Mouse (Mus musculus) spleen, adult 2 months (tissue): ENCODE data around the gene Gtpbp4. TPM values are rescaled to one million over a fixed set of nuclear protein-coding genes. Genes with fewer than 3 reads are reported as not detected.

Experiments
- DNase-seq, 2 experiments: peaks; one replicate each; pipeline versions ENCODE4 v3.0.0 to v3.0.0-alpha.2; 2012 to 2021; ENCODE audit warnings: low spot score in 2 of 2, low read depth in 1 of 2
- H3K27ac ChIP-seq: fragments of 200-500 bp; 2 replicates; pipeline ENCODE4 v1.5.1; 2012; ENCODE audit warnings: low read length, inconsistent platforms; ENCODE audit not compliant: insufficient read depth
- H3K27me3 ChIP-seq: fragments of 200-500 bp; 2 replicates; pipeline ENCODE4 v1.6.1; 2012; ENCODE audit warnings: mild to moderate bottlenecking, moderate library complexity, low read length, inconsistent platforms; ENCODE audit not compliant: control insufficient read depth, insufficient read depth
- H3K36me3 ChIP-seq: fragments of 200-500 bp; 2 replicates; pipeline ENCODE4 v1.6.1; 2012; ENCODE audit warnings: mild to moderate bottlenecking, low read length, inconsistent platforms; ENCODE audit not compliant: control insufficient read depth, insufficient read depth
- H3K4me1 ChIP-seq: fragments of 200-500 bp; 2 replicates; pipeline ENCODE4 v1.6.1; 2011; ENCODE audit warnings: inconsistent platforms; ENCODE audit not compliant: control insufficient read depth, insufficient read depth, insufficient read length
- H3K4me3 ChIP-seq: fragments of 200-500 bp; 2 replicates; pipeline ENCODE4 v1.5.1; 2011; ENCODE audit warnings: mild to moderate bottlenecking, inconsistent platforms; ENCODE audit not compliant: insufficient read depth, insufficient read length; ENCODE audit errors: extremely low read depth
- CTCF ChIP-seq: fragments of 200-500 bp; IDR thresholded peaks from 2 replicates; pipeline ENCODE4 v1.5.1; 2011; ENCODE audit warnings: mild to moderate bottlenecking, inconsistent platforms; ENCODE audit not compliant: insufficient read depth, insufficient read length, insufficient replicate concordance; ENCODE audit errors: extremely low read depth
- POLR2A ChIP-seq: fragments of 200-500 bp; IDR thresholded peaks from 2 replicates; pipeline ENCODE4 v1.6.1; 2011; ENCODE audit warnings: low read depth, low read length, inconsistent platforms
- WGBS: fragments of 180-500 bp; shearing (Covaris S2); methylation state at CpG from one replicate; pipeline ENCODE4 v1.1.7; 2018; 5-methylcytosine and 5-hydroxymethylcytosine counted together
- polyA plus RNA-seq: library from polyadenylated mRNA; depleted of rRNA; stranded (reverse); fragments of >200 nt; gene quantifications from 2 replicates; pipeline ENCODE4 v1.2.3, GENCODE M21; 2012

Gene Gtpbp4
- polyA plus RNA-seq, 1 experiment: 6.3 TPM

DNA sequence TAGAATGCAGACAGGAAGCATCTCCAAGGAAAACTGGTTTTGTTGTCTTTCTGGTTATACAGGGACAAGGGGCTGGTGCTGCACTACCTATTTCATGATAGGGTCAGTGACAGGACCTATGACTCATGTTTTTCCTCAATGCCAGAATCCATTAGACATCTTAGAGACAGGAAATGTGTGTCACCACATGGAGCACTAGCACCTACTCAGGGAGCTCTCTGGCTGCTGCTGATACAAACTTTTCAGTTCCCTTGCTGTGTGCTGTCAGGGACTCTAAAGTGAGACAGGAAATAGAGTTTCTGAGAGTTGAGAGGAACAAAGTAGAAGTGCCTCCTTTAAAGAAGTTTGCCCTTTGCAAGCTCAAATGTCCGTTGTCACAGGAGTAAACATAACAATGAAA, 31.4 kb upstream of the Gtpbp4 start:
- no peaks in the 10 kb centered on the region for H3K4me1 ChIP-seq
- H3K27ac ChIP-seq: no peak overlapping the region
- 10% methylated on average over 1 of the region's 1 CpGs for WGBS
- H3K4me3 ChIP-seq: no peak overlapping the region
- TF ChIP-seq POLR2A (no peak), CTCF (no peak)
- H3K27me3 ChIP-seq: no peaks in the 10 kb centered on the region
- no peaks in the 10 kb centered on the region for H3K36me3 ChIP-seq
- no peak for DNase-seq

DNA sequence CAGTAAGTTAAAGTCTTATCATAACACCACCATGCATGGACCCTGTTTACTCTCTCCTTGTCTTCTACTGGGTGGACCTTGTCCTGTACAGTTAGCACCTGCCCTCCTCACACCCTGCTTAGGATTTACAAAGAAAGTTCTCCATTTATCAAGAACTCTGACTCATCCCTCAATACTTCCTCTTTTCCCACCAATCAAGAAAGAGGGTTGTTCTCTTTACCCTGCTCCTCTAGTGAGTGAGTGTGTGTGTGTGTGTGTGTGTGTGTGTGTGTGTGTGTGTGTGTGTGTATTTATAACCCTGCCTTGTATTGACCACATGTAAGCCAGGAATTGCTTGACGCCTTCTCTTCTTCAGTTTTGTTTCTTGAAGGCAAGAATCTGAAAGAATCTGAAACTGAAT, 26.7 kb upstream of the Gtpbp4 start:
- Histone ChIP-seq H3K27ac (no peak overlapping the region), H3K4me1 (no peaks in the 10 kb centered on the region), H3K27me3 (no peaks in the 10 kb centered on the region), H3K36me3 (no peaks in the 10 kb centered on the region), H3K4me3 (no peak overlapping the region)
- TF ChIP-seq CTCF: no peak
- TF ChIP-seq POLR2A: no peak
- 14% methylated on average over 1 of the region's 1 CpGs for WGBS
- no peak for DNase-seq

DNA sequence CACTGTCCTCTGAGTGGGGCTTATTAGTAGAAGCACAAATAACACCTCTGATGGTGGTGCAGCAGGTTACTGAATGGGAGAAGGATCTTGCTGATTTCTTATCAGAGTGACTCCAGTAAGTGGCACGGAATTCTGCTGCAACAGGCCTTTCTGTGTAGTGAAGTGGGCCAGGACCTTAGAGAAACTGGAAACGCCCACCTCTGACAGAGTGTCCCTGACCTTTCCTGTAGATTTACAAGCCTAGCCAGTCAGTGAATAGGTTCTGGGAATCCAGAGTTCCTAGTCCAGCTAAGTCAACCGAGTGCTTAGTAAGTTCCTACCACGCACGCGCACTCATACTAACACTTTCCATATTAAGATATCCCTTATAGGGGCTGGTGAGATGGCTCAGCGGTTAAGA, 25.7 kb upstream of the Gtpbp4 start:
- DNase-seq: no peak
- Histone ChIP-seq H3K36me3 (no peaks in the 10 kb centered on the region), H3K27me3 (no peaks in the 10 kb centered on the region), H3K4me1 (no peaks in the 10 kb centered on the region), H3K4me3 (no peak overlapping the region), H3K27ac (no peak overlapping the region)
- TF ChIP-seq POLR2A (no peak), CTCF (no peak)
- 91% methylated on average over 7 of the region's 7 CpGs for WGBS

DNA sequence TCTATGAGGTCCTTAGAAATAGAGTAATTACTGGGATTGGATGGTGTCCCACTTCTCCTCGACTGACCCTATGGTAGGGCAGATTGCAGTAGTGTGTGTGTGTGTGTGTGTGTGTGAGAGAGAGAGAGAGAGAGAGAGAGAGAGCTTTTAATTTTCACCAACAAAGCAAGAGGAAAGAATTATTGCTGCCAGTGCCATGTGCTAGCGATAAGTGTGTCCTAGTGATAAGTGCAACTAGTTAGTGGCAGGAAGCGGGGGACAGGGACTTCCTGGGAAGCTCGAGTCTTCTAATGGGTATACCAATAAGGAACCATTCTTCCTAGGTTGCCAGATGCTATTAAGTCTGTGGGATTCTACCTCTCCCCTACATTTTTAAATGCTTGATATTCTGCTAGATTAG, 23.8 kb upstream of the Gtpbp4 start:
- 68% methylated on average over 4 of the region's 4 CpGs for WGBS
- no peak for DNase-seq
- no peak overlapping the region for H3K4me3 ChIP-seq
- no peaks in the 10 kb centered on the region for H3K36me3 ChIP-seq
- H3K4me1 ChIP-seq: no peaks in the 10 kb centered on the region
- TF ChIP-seq CTCF (no peak), POLR2A (no peak)
- H3K27ac ChIP-seq: no peak overlapping the region
- H3K27me3 ChIP-seq: no peaks in the 10 kb centered on the region

DNA sequence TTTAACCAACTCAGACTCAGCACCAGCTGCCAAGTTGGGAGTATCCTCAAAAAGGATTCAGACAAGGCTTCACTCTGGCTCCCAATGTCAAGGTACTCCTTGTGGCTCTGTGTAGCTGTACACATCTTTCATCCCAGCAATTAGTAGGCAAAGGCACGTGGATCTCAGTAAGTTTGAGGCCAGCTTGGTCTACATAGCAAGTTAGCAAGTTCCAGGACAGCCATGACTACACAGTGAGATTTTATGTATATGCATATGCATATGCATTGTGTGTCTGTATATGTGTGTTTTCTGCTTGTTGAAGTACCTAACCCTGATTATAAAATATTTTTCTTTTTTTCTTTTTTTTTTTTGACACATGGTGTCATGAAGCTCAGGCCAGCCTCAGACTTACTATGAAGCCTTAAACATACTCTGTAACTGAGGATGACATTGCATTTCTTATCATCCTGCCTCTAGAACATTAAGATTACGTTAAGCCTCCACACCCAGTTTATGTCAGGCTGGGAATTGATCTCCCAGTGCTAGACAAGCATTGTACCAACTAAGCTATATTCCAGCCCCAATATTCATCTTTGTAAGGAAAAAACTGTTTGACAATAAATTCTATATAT, 23.2 kb upstream of the Gtpbp4 start:
- DNase-seq: no peak
- WGBS: 74% methylated on average over 2 of the region's 2 CpGs
- Histone ChIP-seq H3K27ac (no peak overlapping the region), H3K27me3 (no peaks in the 10 kb centered on the region), H3K4me1 (no peaks in the 10 kb centered on the region), H3K4me3 (no peak overlapping the region), H3K36me3 (no peaks in the 10 kb centered on the region)
- TF ChIP-seq POLR2A (no peak), CTCF (no peak)

DNA sequence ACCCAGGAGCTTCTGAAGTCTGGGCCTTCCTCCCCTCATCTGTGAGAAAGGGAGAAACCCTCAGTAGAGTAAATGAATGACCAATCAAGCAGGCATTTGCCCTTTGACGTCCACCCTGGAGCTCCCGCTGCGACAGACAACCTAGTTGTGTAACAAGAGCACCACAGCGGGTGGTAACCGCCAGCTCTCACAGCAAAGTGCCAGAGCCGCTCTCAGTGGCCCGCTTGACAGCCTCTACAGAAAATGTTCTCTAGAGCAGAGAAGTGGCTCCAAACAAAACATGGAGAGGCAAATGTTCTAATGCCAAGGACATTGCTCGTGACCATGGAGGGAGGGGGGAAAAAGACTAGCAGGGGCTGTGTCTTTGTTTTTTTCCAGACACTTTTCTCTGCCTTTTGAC, 21.3 kb upstream of the Gtpbp4 start:
- H3K4me1 ChIP-seq: no peaks in the 10 kb centered on the region
- 88% methylated on average over 8 of the region's 8 CpGs for WGBS
- H3K27me3 ChIP-seq: no peaks in the 10 kb centered on the region
- no peak for TF ChIP-seq POLR2A
- TF ChIP-seq CTCF: no peak
- H3K4me3 ChIP-seq: no peak overlapping the region
- DNase-seq: no peak
- no peak overlapping the region for H3K27ac ChIP-seq
- H3K36me3 ChIP-seq: no peaks in the 10 kb centered on the region

DNA sequence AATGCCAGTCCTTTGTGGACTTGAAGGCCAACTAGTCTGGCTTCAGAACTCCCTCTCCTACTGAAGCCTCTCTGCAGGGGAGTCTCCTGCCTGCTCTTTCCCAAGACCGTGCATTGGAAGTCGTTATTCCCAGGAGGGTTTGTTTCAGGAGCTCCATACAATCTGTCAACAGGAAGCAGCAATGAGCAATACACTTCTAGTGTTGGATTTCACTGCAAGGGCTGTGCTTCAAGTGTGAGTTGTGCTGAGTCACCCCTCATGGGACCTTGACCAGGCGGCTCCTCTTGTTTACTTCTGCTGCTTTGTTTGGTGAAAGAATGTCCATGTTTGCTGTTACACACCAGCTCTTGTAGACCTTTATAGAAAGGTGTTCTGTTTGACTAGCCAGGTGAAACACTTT, 18.5 kb upstream of the Gtpbp4 start:
- Histone ChIP-seq H3K4me3 (no peak overlapping the region), H3K27ac (no peak overlapping the region), H3K4me1 (no peaks in the 10 kb centered on the region), H3K27me3 (no peaks in the 10 kb centered on the region), H3K36me3 (no peaks in the 10 kb centered on the region)
- TF ChIP-seq CTCF (no peak), POLR2A (no peak)
- WGBS: 39% methylated on average over 3 of the region's 3 CpGs
- no peak for DNase-seq
